In the genomic region with DNA sequence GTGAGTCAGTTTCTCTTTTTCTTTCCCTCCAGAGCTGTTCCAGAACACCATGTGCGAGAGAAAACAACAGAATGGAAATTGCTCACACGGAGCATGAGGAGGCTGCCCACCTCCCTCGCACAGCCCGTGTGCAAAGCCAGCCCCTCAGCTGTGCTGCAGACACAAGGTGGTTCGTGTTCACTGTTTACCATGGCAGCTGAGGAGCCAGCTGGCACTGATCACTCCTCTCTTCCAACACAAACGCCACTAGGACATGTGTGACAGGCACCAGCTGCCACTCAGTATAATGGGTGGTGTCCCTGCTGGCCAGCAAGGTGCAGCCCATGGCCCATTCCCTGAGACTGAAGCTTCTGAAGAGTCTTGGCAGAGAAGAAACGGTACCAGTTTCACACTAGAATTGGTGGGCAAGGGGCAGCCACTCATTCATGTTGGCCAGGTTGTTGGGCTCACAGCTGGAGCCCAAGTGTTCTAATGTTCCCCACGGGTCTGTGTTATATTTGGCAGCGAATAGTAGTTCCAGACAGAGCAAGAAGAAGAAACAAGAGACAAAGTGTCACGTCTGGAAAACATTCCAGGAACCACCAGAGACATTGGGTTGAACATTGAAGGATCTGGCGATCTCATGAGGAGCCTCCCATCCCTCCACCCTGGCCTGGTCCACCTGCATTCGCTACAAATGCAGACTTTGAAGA, we compare ENCODE assay signal across 8 mouse cellular contexts.
DNase-seq lines count a peak whose midpoint lies in the region; ATAC-seq and TF ChIP-seq lines count a peak whose summit lies in the region.

No protein-coding gene starts in this region.

- TF ChIP-seq CTCF in hindbrain, postnatal 0 days (IDR thresholded peaks at IDR 0.05; ENCODE audit: low read depth), result peak; percentile 29

- H3K9me3 ChIP-seq in hindbrain, embryonic 12.5 days (replicated peaks), result no peaks in the 10 kb centered on the region
- no peaks in the 10 kb centered on the region for H3K9me3 ChIP-seq in hindbrain, embryonic 11.5 days (ENCODE audit: control insufficient read depth, low read length)
- H3K9me3 ChIP-seq in forebrain, embryonic 15.5 days, result no peaks in the 10 kb centered on the region
- H3K9me3 ChIP-seq in hindbrain, postnatal 0 days (ENCODE audit: low read length), result no peaks in the 10 kb centered on the region
- H3K9me3 ChIP-seq in lung, embryonic 16.5 days (ENCODE audit: control insufficient read depth, low read length), result no peaks in the 10 kb centered on the region
- H3K9me3 ChIP-seq in liver, embryonic 11.5 days (ENCODE audit: control insufficient read depth, low read length), result no peaks in the 10 kb centered on the region

- H3K27ac ChIP-seq in hindbrain, embryonic 12.5 days, result no peak overlapping the region
- no peak overlapping the region for H3K27ac ChIP-seq in hindbrain, embryonic 11.5 days (ENCODE audit: low read depth, low read length)
- H3K27ac ChIP-seq in forebrain, embryonic 15.5 days (replicated peaks), result peak overlapping the region; percentile 7
- no peak overlapping the region for H3K27ac ChIP-seq in hindbrain, postnatal 0 days
- no peak overlapping the region for H3K27ac ChIP-seq in lung, embryonic 16.5 days (ENCODE audit: low read length)
- H3K27ac ChIP-seq in liver, embryonic 11.5 days (ENCODE audit: low read depth, low read length), result no peak overlapping the region

- peak; percentile 67 for ATAC-seq in hindbrain, embryonic 12.5 days (ENCODE audit: low FRiP score)
- no peak for ATAC-seq in hindbrain, embryonic 11.5 days (ENCODE audit: low FRiP score)
- ATAC-seq in forebrain, embryonic 15.5 days (replicated peaks), result peak; percentile 93
- ATAC-seq in hindbrain, postnatal 0 days, result peak; percentile 93
- peak; percentile 83 for ATAC-seq in lung, embryonic 16.5 days (ENCODE audit: low read depth)
- no peak for ATAC-seq in liver, embryonic 11.5 days (replicated peaks; ENCODE audit: low FRiP score)

- no peaks in the 10 kb centered on the region for H3K36me3 ChIP-seq in hindbrain, embryonic 12.5 days
- H3K36me3 ChIP-seq in hindbrain, embryonic 11.5 days (ENCODE audit: control insufficient read depth, insufficient read depth, low read length), result no peaks in the 10 kb centered on the region
- H3K36me3 ChIP-seq in forebrain, embryonic 15.5 days, result no peaks in the 10 kb centered on the region
- no peaks in the 10 kb centered on the region for H3K36me3 ChIP-seq in hindbrain, postnatal 0 days (ENCODE audit: insufficient read depth, low read length)
- H3K36me3 ChIP-seq in lung, embryonic 16.5 days (ENCODE audit: control insufficient read depth, insufficient read depth, low read length), result no peaks in the 10 kb centered on the region
- H3K36me3 ChIP-seq in liver, embryonic 11.5 days (ENCODE audit: control insufficient read depth, insufficient read depth, low read length), result no peaks in the 10 kb centered on the region

- no peak overlapping the region for H3K9ac ChIP-seq in hindbrain, embryonic 12.5 days
- no peak overlapping the region for H3K9ac ChIP-seq in hindbrain, embryonic 11.5 days (ENCODE audit: low read depth, low read length)
- no peak overlapping the region for H3K9ac ChIP-seq in forebrain, embryonic 15.5 days (replicated peaks)
- H3K9ac ChIP-seq in hindbrain, postnatal 0 days (replicated peaks; ENCODE audit: low read length), result no peak overlapping the region
- no peak overlapping the region for H3K9ac ChIP-seq in lung, embryonic 16.5 days (ENCODE audit: low read length)
- no peak overlapping the region for H3K9ac ChIP-seq in liver, embryonic 11.5 days (ENCODE audit: low read depth, low read length)

- no peak overlapping the region for H3K4me2 ChIP-seq in hindbrain, embryonic 12.5 days (replicated peaks)
- H3K4me2 ChIP-seq in hindbrain, embryonic 11.5 days (replicated peaks; ENCODE audit: low read depth, low read length), result no peak overlapping the region
- H3K4me2 ChIP-seq in forebrain, embryonic 15.5 days (replicated peaks), result no peak overlapping the region
- H3K4me2 ChIP-seq in hindbrain, postnatal 0 days (ENCODE audit: low read depth, low read length), result no peak overlapping the region
- H3K4me2 ChIP-seq in lung, embryonic 16.5 days (ENCODE audit: low read depth, low read length), result no peak overlapping the region
- no peak overlapping the region for H3K4me2 ChIP-seq in liver, embryonic 11.5 days

- 69% methylated on average over 12 of the region's 12 CpGs for WGBS in hindbrain, embryonic 12.5 days
- 77% methylated on average over 12 of the region's 12 CpGs for WGBS in hindbrain, embryonic 11.5 days
- WGBS in forebrain, embryonic 15.5 days, result 46% methylated on average over 12 of the region's 12 CpGs
- WGBS in hindbrain, postnatal 0 days, result 41% methylated on average over 12 of the region's 12 CpGs
- 55% methylated on average over 12 of the region's 12 CpGs for WGBS in lung, embryonic 16.5 days
- 72% methylated on average over 12 of the region's 12 CpGs for WGBS in liver, embryonic 11.5 days

- no peak overlapping the region for H3K4me3 ChIP-seq in hindbrain, embryonic 12.5 days
- H3K4me3 ChIP-seq in hindbrain, embryonic 11.5 days (ENCODE audit: low read depth, low read length), result no peak overlapping the region
- H3K4me3 ChIP-seq in forebrain, embryonic 15.5 days, result no peak overlapping the region
- no peak overlapping the region for H3K4me3 ChIP-seq in hindbrain, postnatal 0 days (ENCODE audit: low read length)
- H3K4me3 ChIP-seq in lung, embryonic 16.5 days (ENCODE audit: low read length), result no peak overlapping the region
- H3K4me3 ChIP-seq in liver, embryonic 11.5 days (ENCODE audit: low read depth, low read length), result no peak overlapping the region

- DNase-seq in hindbrain, embryonic 11.5 days (ENCODE audit: low spot score), result no peak
- DNase-seq in hindbrain, postnatal 0 days (ENCODE audit: low spot score), result peak; percentile 68
- no peak for DNase-seq in urinary bladder, postnatal 4 days (ENCODE audit: low spot score in 2 of 2)
- no peak for DNase-seq in liver, embryonic 11.5 days (ENCODE audit: low spot score)
- no peak for DNase-seq in adrenal gland, postnatal 25 days

- no peaks in the 10 kb centered on the region for H3K27me3 ChIP-seq in hindbrain, embryonic 12.5 days
- no peaks in the 10 kb centered on the region for H3K27me3 ChIP-seq in hindbrain, embryonic 11.5 days (ENCODE audit: control insufficient read depth, insufficient read depth, low read length)
- H3K27me3 ChIP-seq in forebrain, embryonic 15.5 days, result no peaks in the 10 kb centered on the region
- H3K27me3 ChIP-seq in hindbrain, postnatal 0 days (ENCODE audit: insufficient read depth, low read length), result no peaks in the 10 kb centered on the region
- H3K27me3 ChIP-seq in lung, embryonic 16.5 days (ENCODE audit: control insufficient read depth, insufficient read depth, low read depth, low read length), result no peaks in the 10 kb centered on the region
- H3K27me3 ChIP-seq in liver, embryonic 11.5 days (replicated peaks; ENCODE audit: control insufficient read depth, insufficient read depth, low read length), result no peaks in the 10 kb centered on the region

- no peaks in the 10 kb centered on the region for H3K4me1 ChIP-seq in hindbrain, embryonic 12.5 days
- no peaks in the 10 kb centered on the region for H3K4me1 ChIP-seq in hindbrain, embryonic 11.5 days (replicated peaks; ENCODE audit: control insufficient read depth, insufficient read depth, low read length)
- peaks cover 5% of the 10 kb centered on the region; the same call in 1 of the 2 replicates for H3K4me1 ChIP-seq in forebrain, embryonic 15.5 days
- no peaks in the 10 kb centered on the region for H3K4me1 ChIP-seq in hindbrain, postnatal 0 days (ENCODE audit: insufficient read depth, low read length)
- H3K4me1 ChIP-seq in lung, embryonic 16.5 days (replicated peaks; ENCODE audit: control insufficient read depth, insufficient read depth, low read length), result peaks cover 2% of the 10 kb centered on the region; the same call in 1 of the 2 replicates
- no peaks in the 10 kb centered on the region for H3K4me1 ChIP-seq in liver, embryonic 11.5 days (replicated peaks; ENCODE audit: control insufficient read depth, insufficient read depth, low read length)

Comparison
In these comparisons a context has a peak if more than half of its experiments do, and no peak if none do; other contexts are left out.
1. ATAC-seq: peak in hindbrain, embryonic 12.5 days (single experiment), forebrain, embryonic 15.5 days (single experiment), hindbrain, postnatal 0 days (single experiment) and lung, embryonic 16.5 days (single experiment); none in hindbrain, embryonic 11.5 days (single experiment) and liver, embryonic 11.5 days (single experiment).